9 mouse cellular contexts compared by ENCODE assay signal in the genomic region with DNA sequence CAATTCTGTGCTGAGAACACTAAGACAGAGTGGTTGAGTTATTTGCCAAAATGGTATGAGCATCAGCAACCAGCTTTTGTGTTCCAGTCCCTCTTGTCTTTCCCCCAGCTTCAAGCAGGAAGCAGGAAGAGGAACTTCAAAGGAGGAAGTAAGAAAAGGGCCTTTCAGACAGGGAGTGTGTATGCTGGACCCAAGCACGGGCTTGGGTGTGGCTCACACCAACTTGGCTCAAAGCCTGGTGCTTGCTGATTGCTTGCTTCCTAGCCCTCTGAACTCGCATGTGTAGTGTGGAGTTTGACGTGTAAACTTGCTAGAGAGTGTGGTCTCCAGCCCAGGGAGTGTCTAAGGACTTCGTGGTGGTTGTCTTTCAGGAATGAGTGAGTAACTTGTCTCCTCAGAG.
DNase-seq lines count a peak whose midpoint lies in the region; ATAC-seq and TF ChIP-seq lines count a peak whose summit lies in the region.
"Had no signal": no experiment of that assay in that cellular context is flagged by ENCODE, and none has a peak within 500 bp of the region (broad histone marks: within the 10 kb centered on the region; RNA-seq: fewer than 3 reads in every experiment).

No protein-coding gene starts in this region.

- TF ChIP-seq CTCF in liver, postnatal 0 days (IDR thresholded peaks at IDR 0.05; ENCODE audit: low read depth): no peak

- peaks cover 32% of the 10 kb centered on the region for H3K4me1 ChIP-seq in liver, postnatal 0 days (ENCODE audit: insufficient read depth)
- H3K4me1 ChIP-seq: neural tube, embryonic 12.5 days had no signal

- no peak for TF ChIP-seq EP300 in liver, postnatal 0 days (IDR thresholded peaks at IDR 0.05; ENCODE audit: low read depth)

- H3K27ac ChIP-seq in liver, postnatal 0 days (ENCODE audit: low read depth): peak overlapping the region; percentile 62
- H3K27ac ChIP-seq: neural tube, embryonic 12.5 days had no signal

- no peaks in the 10 kb centered on the region for H3K27me3 ChIP-seq in liver, postnatal 0 days (ENCODE audit: insufficient read depth, low read length)
- no peaks in the 10 kb centered on the region for H3K27me3 ChIP-seq in splenic B cell, adult 2 months (ENCODE audit: control insufficient read depth, insufficient read depth, low read length, poor library complexity, severe bottlenecking)
- H3K27me3 ChIP-seq: neural tube, embryonic 12.5 days had no signal

- peak overlapping the region; percentile 31; the same call in 1 of the 2 replicates for H3K4me2 ChIP-seq in liver, postnatal 0 days (ENCODE audit: low read depth, low read length)
- H3K4me2 ChIP-seq: neural tube, embryonic 12.5 days had no signal

- H3K9ac ChIP-seq in liver, postnatal 0 days (replicated peaks): no peak overlapping the region
- H3K9ac ChIP-seq: neural tube, embryonic 12.5 days had no signal

- DNase-seq in adrenal gland, adult (ENCODE audit: inconsistent age in 2 of 2, low spot score in 1 of 2): peak; percentile 39 to 72
- no peak for DNase-seq in adrenal gland, postnatal 4 days (ENCODE audit: low spot score in 2 of 2)
- DNase-seq in c-Kit-positive CD71-positive TER-119-positive erythroid progenitor cells, embryonic 14.5 days (ENCODE audit: low spot score): peak; percentile 24
- peak; percentile 45 for DNase-seq in liver, postnatal 0 days
- peak; percentile 72 for DNase-seq in splenic B cell, adult 2 months (ENCODE audit: low read depth, low spot score)
- DNase-seq in cerebellum, postnatal 14 days: no peak
- no peak for DNase-seq in retina, postnatal 1 day

- 8% methylated on average over 4 of the region's 4 CpGs for WGBS in liver, postnatal 0 days (ENCODE audit: insufficient replicate concordance)

- H3K4me3 ChIP-seq in liver, postnatal 0 days (ENCODE audit: low read depth, low read length): no peak overlapping the region
- H3K4me3 ChIP-seq: neural tube, embryonic 12.5 days had no signal

- peak; percentile 79 to 81 for ATAC-seq in hematopoietic stem cell, adult 5-6 weeks (replicated peaks in 1 of 2; ENCODE audit: insufficient read depth in 1 of 2, low FRiP score in 2 of 2, low TSS enrichment in 1 of 2, low read depth in 1 of 2, poor library complexity in 2 of 2, severe bottlenecking in 2 of 2)
- peak; percentile 72 for ATAC-seq in liver, postnatal 0 days

- H3K36me3 ChIP-seq in liver, postnatal 0 days (replicated peaks; ENCODE audit: insufficient read depth, low read length): no peaks in the 10 kb centered on the region
- H3K36me3 ChIP-seq in splenic B cell, adult 2 months (ENCODE audit: control insufficient read depth, insufficient read depth, low read length, poor library complexity, severe bottlenecking): no peaks in the 10 kb centered on the region
- H3K36me3 ChIP-seq: neural tube, embryonic 12.5 days had no signal

- H3K9me3 ChIP-seq in liver, postnatal 0 days (ENCODE audit: low read length): no peaks in the 10 kb centered on the region
- H3K9me3 ChIP-seq: neural tube, embryonic 12.5 days had no signal

Comparison
In these comparisons a context has a peak if more than half of its experiments do, and no peak if none do; other contexts are left out.
1. DNase-seq: peak in adrenal gland, adult (2 of 2), c-Kit-positive CD71-positive TER-119-positive erythroid progenitor cells, embryonic 14.5 days (single experiment), liver, postnatal 0 days (single experiment) and splenic B cell, adult 2 months (single experiment); none in adrenal gland, postnatal 4 days (0 of 2), cerebellum, postnatal 14 days (0 of 2) and retina, postnatal 1 day (single experiment).